Comparison of ENCODE assay signal across 8 mouse cellular contexts in genomic region chr3:56000259-56000658, GRCm38 (mm10).
DNase-seq lines count a peak whose midpoint lies in the region; ATAC-seq and TF ChIP-seq lines count a peak whose summit lies in the region.

No protein-coding gene starts in this region.

- no peaks in the 10 kb centered on the region for H3K27me3 ChIP-seq in kidney, postnatal 0 days (ENCODE audit: insufficient read depth, low read length)
- no peaks in the 10 kb centered on the region for H3K27me3 ChIP-seq in G1E (ENCODE audit: insufficient read depth, low read length)

- H3K9ac ChIP-seq in kidney, postnatal 0 days (ENCODE audit: low read depth, low read length): no peak overlapping the region

- peak; percentile 90 for TF ChIP-seq CTCF in kidney, postnatal 0 days (IDR thresholded peaks at IDR 0.05; ENCODE audit: low read depth)
- TF ChIP-seq CTCF in G1E (IDR thresholded peaks at IDR 0.05; ENCODE audit: low read depth, low read length): peak; percentile 31; the same call in 1 of the 2 replicates

- no peaks in the 10 kb centered on the region for H3K9me3 ChIP-seq in kidney, postnatal 0 days (replicated peaks; ENCODE audit: low read length)
- H3K9me3 ChIP-seq in G1E (replicated peaks): no peaks in the 10 kb centered on the region

- 0 out of 2 replicates have a peak, but pooled peaks cover 4% of the 10 kb centered on the region for H3K36me3 ChIP-seq in kidney, postnatal 0 days (ENCODE audit: insufficient read depth, low read length)
- H3K36me3 ChIP-seq in G1E (replicated peaks): no peaks in the 10 kb centered on the region

- no peak overlapping the region for H3K4me3 ChIP-seq in kidney, postnatal 0 days (replicated peaks; ENCODE audit: low read depth, low read length)
- H3K4me3 ChIP-seq in G1E (ENCODE audit: low read depth, low read length): no peak overlapping the region

- WGBS in kidney, postnatal 0 days: 0% methylated on average over 1 of the region's 1 CpGs

- no peak for ATAC-seq in kidney, postnatal 0 days (replicated peaks; ENCODE audit: low FRiP score, low read depth)
- ATAC-seq in G1E (ENCODE audit: extremely low read depth, insufficient number of reproducible peaks, low FRiP score, poor library complexity, severe bottlenecking): no peak; the same call in 1 of the 2 replicates
- ATAC-seq in megakaryocyte-erythroid progenitor cell, adult 5-6 weeks (replicated peaks; ENCODE audit: low FRiP score, low TSS enrichment, poor library complexity, severe bottlenecking): peak; percentile 73; the same call in 1 of the 2 replicates

- H3K4me2 ChIP-seq in kidney, postnatal 0 days (ENCODE audit: low read length): no peak overlapping the region

- no peaks in the 10 kb centered on the region for H3K4me1 ChIP-seq in kidney, postnatal 0 days (replicated peaks; ENCODE audit: insufficient read depth, low read length)
- no peaks in the 10 kb centered on the region for H3K4me1 ChIP-seq in G1E (ENCODE audit: insufficient read depth, low read depth, low read length)

- peak; percentile 79 for DNase-seq in kidney, postnatal 0 days (ENCODE audit: low spot score)
- DNase-seq in kidney, postnatal 10 days: no peak
- DNase-seq in G1E (ENCODE audit: low spot score): peak; percentile 1
- peak; percentile 83 for DNase-seq in embryo, embryonic 10.5 days (ENCODE audit: low spot score)
- no peak for DNase-seq in testis, postnatal 10 days (ENCODE audit: low spot score)
- DNase-seq in gastrocnemius, adult 8-10 months (ENCODE audit: low spot score in 2 of 2): no peak
- no peak for DNase-seq in ovary, adult 18-20 months (ENCODE audit: low spot score)

- no peak overlapping the region for H3K27ac ChIP-seq in kidney, postnatal 0 days

Comparison
In these comparisons a context has a peak if more than half of its experiments do, and no peak if none do; other contexts are left out.
1. DNase-seq: peak in kidney, postnatal 0 days (single experiment), G1E (single experiment) and embryo, embryonic 10.5 days (single experiment); none in kidney, postnatal 10 days (single experiment), testis, postnatal 10 days (single experiment), gastrocnemius, adult 8-10 months (0 of 2) and ovary, adult 18-20 months (single experiment).